Mouse (Mus musculus): Measurements from ENCODE around the gene Kcnab3. TPM values are rescaled to one million over a fixed set of nuclear protein-coding genes. Genes with fewer than 3 reads are reported as not detected.

Kcnab3 gene
- total RNA-seq, 2 experiments from 2014 or later, result 12.3 to 17.9 TPM

- peak in 1 of 2 experiments; percentile 68 for DNase-seq (ENCODE audit: extremely low spot score in 1 of 2, low spot score in 2 of 2)
- intact Hi-C loops (cut with DNase I), result loop anchor here (5.0 kb wide), 1 partner anchor 35 kb away; no protein-coding TSS in a partner anchor
Observed at GRCm38 (mm10) chr11:69367616-69368355, 41.7 kb downstream of the Kcnab3 start.

GRCm38 (mm10) chr11:69368356-69369214, 42.5 kb downstream of the Kcnab3 start:
- intact Hi-C loops (cut with DNase I), result loop anchor here (5.0 kb wide), 1 partner anchor 36 kb away; no protein-coding TSS in a partner anchor
- peak in 1 of 2 experiments; percentile 74 for DNase-seq (ENCODE audit: extremely low spot score in 1 of 2, low spot score in 2 of 2)

GRCm38 (mm10) chr11:69369215-69369989, 43.3 kb downstream of the Kcnab3 start, which contains the start of gene Chd3:
Gene Chd3, minus strand, starts transcription at chr11:69369406.
- intact Hi-C loops (cut with DNase I), result loop anchor here (5.0 kb wide), 1 partner anchor 37 kb away; no protein-coding TSS in a partner anchor
- no peak for DNase-seq (ENCODE audit: extremely low spot score in 1 of 2, low spot score in 2 of 2)

GRCm38 (mm10) chr11:69369990-69370816, 44.1 kb downstream of the Kcnab3 start:
- no peak for DNase-seq (ENCODE audit: extremely low spot score in 1 of 2, low spot score in 2 of 2)
- intact Hi-C loops (cut with DNase I), result loop anchor here (5.0 kb wide), 1 partner anchor 38 kb away; no protein-coding TSS in a partner anchor

- DNase-seq (ENCODE audit: extremely low spot score in 1 of 2, low spot score in 2 of 2), result no peak
- intact Hi-C loops (cut with DNase I), result no loop called here
Observed at GRCm38 (mm10) chr11:69370817-69371215, 44.8 kb downstream of the Kcnab3 start.

GRCm38 (mm10) chr11:69371601-69372000, 45.5 kb downstream of the Kcnab3 start:
- DNase-seq (ENCODE audit: extremely low spot score in 1 of 2, low spot score in 2 of 2), result no peak
- intact Hi-C loops (cut with DNase I), result no loop called here

- DNase-seq (ENCODE audit: extremely low spot score in 1 of 2, low spot score in 2 of 2), result peak in 1 of 2 experiments; percentile 72
- intact Hi-C loops (cut with DNase I), result no loop called here
Observed at GRCm38 (mm10) chr11:69372056-69372779, 46.2 kb downstream of the Kcnab3 start.

GRCm38 (mm10) chr11:69372780-69373170, 46.7 kb downstream of the Kcnab3 start:
- intact Hi-C loops (cut with DNase I), result no loop called here
- DNase-seq (ENCODE audit: extremely low spot score in 1 of 2, low spot score in 2 of 2), result no peak

- DNase-seq (ENCODE audit: extremely low spot score in 1 of 2, low spot score in 2 of 2), result no peak
- intact Hi-C loops (cut with DNase I), result no loop called here
Observed at GRCm38 (mm10) chr11:69373223-69373965, 47.3 kb downstream of the Kcnab3 start.

- intact Hi-C loops (cut with DNase I), result no loop called here
- DNase-seq (ENCODE audit: extremely low spot score in 1 of 2, low spot score in 2 of 2), result no peak
Observed at GRCm38 (mm10) chr11:69375646-69376045, 49.6 kb downstream of the Kcnab3 start.

- DNase-seq (ENCODE audit: extremely low spot score in 1 of 2, low spot score in 2 of 2), result no peak
- intact Hi-C loops (cut with DNase I), result no loop called here
Observed at GRCm38 (mm10) chr11:69377766-69378165, 51.7 kb downstream of the Kcnab3 start.

GRCm38 (mm10) chr11:69379600-69379999, 53.5 kb downstream of the Kcnab3 start:
- intact Hi-C loops (cut with DNase I), result no loop called here
- no peak for DNase-seq (ENCODE audit: extremely low spot score in 1 of 2, low spot score in 2 of 2)

GRCm38 (mm10) chr11:69381356-69381755, 55.3 kb downstream of the Kcnab3 start:
- intact Hi-C loops (cut with DNase I), result loop anchor here (10.0 kb wide), 1 partner anchor 187 kb away; the partner anchor contains the start of gene Alox8

More at GRCm38 (mm10) chr11:69381356-69381755, 55.3 kb downstream of the Kcnab3 start:
- DNase-seq (ENCODE audit: extremely low spot score in 1 of 2, low spot score in 2 of 2), result no peak
